Mouse (Mus musculus) neural tube, embryonic 11.5 days (tissue): ENCODE results near the gene A2ml1. TPM values are rescaled to one million over a fixed set of nuclear protein-coding genes. Genes with fewer than 3 reads are reported as not detected.

Experiments used
- ATAC-seq: fragments of 200-750 bp; cut with Nextera tagmentation; 2 replicates; pipeline ENCODE4 v1.8.0; 2017; ENCODE audit warnings: moderate number of reproducible peaks, mild to moderate bottlenecking, moderate TSS enrichment, moderate library complexity; ENCODE audit not compliant: insufficient read depth, low FRiP score, low TSS enrichment
- DNase-seq: peaks from one replicate; pipeline ENCODE4 v3.0.0-alpha.2; 2015; ENCODE audit warnings: low spot score
- H3K27ac ChIP-seq: fragments of 300-500 bp; sonication (generic); 2 replicates; pipeline ENCODE4 v1.5.1; 2014; ENCODE audit warnings: low read depth, mild to moderate bottlenecking, low read length
- H3K27me3 ChIP-seq: fragments of 300-500 bp; sonication (generic); 2 replicates; pipeline ENCODE4 v1.6.1; 2014; ENCODE audit warnings: mild to moderate bottlenecking, low read length, mixed read lengths; ENCODE audit not compliant: control insufficient read depth, insufficient read depth
- H3K36me3 ChIP-seq: fragments of 300-500 bp; sonication (generic); 2 replicates; pipeline ENCODE4 v1.6.1; 2014; ENCODE audit warnings: mild to moderate bottlenecking, low read length, moderate library complexity, mixed read lengths; ENCODE audit not compliant: control insufficient read depth, insufficient read depth
- H3K4me1 ChIP-seq: fragments of 300-500 bp; sonication (generic); 2 replicates; pipeline ENCODE4 v1.6.1; 2014; ENCODE audit warnings: low read length, mixed read lengths; ENCODE audit not compliant: control insufficient read depth, insufficient read depth
- H3K4me2 ChIP-seq: fragments of 300-500 bp; sonication (generic); 2 replicates; pipeline ENCODE4 v1.6.1; 2014; ENCODE audit warnings: low read depth, mild to moderate bottlenecking, moderate library complexity
- H3K4me3 ChIP-seq: fragments of 300-500 bp; sonication (generic); 2 replicates; pipeline ENCODE4 v1.5.1; 2014; ENCODE audit warnings: low read depth, low read length
- H3K9ac ChIP-seq: fragments of 300-500 bp; sonication (generic); 2 replicates; pipeline ENCODE4 v1.6.1; 2014; ENCODE audit warnings: mild to moderate bottlenecking, low read length
- H3K9me3 ChIP-seq: fragments of 300-500 bp; sonication (generic); 2 replicates; pipeline ENCODE4 v1.6.1; 2016; ENCODE audit warnings: low read length; ENCODE audit not compliant: control insufficient read depth
- WGBS: fragments of 180-500 bp; shearing (Covaris S2); extraction: QIAGEN DNeasy Blood & Tissue Kit; methylation state at CpG from one replicate; pipeline ENCODE4 v1.1.7; 2014; 5-methylcytosine and 5-hydroxymethylcytosine counted together
- polyA plus RNA-seq: library from polyadenylated mRNA; unstranded; fragments of >200 nt; fragmentation: Nextera tagmentation; extraction: Ambion mirVana; gene quantifications from 2 replicates; pipeline ENCODE4 v1.2.1, GENCODE M21; 2014

A2ml1 gene
- polyA plus RNA-seq, 1 experiment from 2014 or later = not detected

GRCm38 (mm10) chr6:128585642-128586245 lies 4.3 kb upstream of the A2ml1 start:
- ATAC-seq (no peak; the same call in 1 of the 2 replicates), DNase-seq (no peak)
- no peak overlapping the region for H3K4me3 ChIP-seq
- H3K36me3 ChIP-seq = no peaks in the 10 kb centered on the region
- H3K4me1 ChIP-seq = no peaks in the 10 kb centered on the region
- no peaks in the 10 kb centered on the region for H3K9me3 ChIP-seq
- no peak overlapping the region for H3K4me2 ChIP-seq
- no peak overlapping the region for H3K9ac ChIP-seq
- no peaks in the 10 kb centered on the region for H3K27me3 ChIP-seq
- no peak overlapping the region for H3K27ac ChIP-seq
- WGBS = 76% methylated on average over 11 of the region's 11 CpGs

- no peaks in the 10 kb centered on the region for H3K9me3 ChIP-seq
- WGBS = 28% methylated on average over 10 of the region's 10 CpGs
Observed at GRCm38 (mm10) chr6:128584070-128584660, 2.8 kb upstream of the A2ml1 start.

GRCm38 (mm10) chr6:128577301-128577700 lies 4.1 kb downstream of the A2ml1 start:
- Histone ChIP-seq H3K36me3 (no peaks in the 10 kb centered on the region), H3K4me2 (no peak overlapping the region), H3K27ac (no peak overlapping the region), H3K4me1 (no peaks in the 10 kb centered on the region), H3K9ac (no peak overlapping the region), H3K4me3 (no peak overlapping the region), H3K27me3 (no peaks in the 10 kb centered on the region), H3K9me3 (no peaks in the 10 kb centered on the region)
- no peak for DNase-seq
- WGBS = 81% methylated on average over 9 of the region's 9 CpGs
- no peak for ATAC-seq

More at GRCm38 (mm10) chr6:128584070-128584660, 2.8 kb upstream of the A2ml1 start:
- H3K27ac ChIP-seq = no peak overlapping the region
- no peaks in the 10 kb centered on the region for H3K36me3 ChIP-seq
- no peak overlapping the region for H3K4me2 ChIP-seq
- H3K9ac ChIP-seq = no peak overlapping the region
- no peaks in the 10 kb centered on the region for H3K4me1 ChIP-seq
- ATAC-seq (peak; percentile 57; the same call in 1 of the 2 replicates), DNase-seq (peak; percentile 68)
- H3K4me3 ChIP-seq = no peak overlapping the region
- H3K27me3 ChIP-seq = no peaks in the 10 kb centered on the region

- WGBS = 88% methylated on average over 11 of the region's 11 CpGs
Observed at GRCm38 (mm10) chr6:128566589-128566988, 14.8 kb downstream of the A2ml1 start.

GRCm38 (mm10) chr6:128554049-128554448 lies 27.4 kb downstream of the A2ml1 start:
- H3K9me3 ChIP-seq = no peaks in the 10 kb centered on the region
- H3K4me1 ChIP-seq = no peaks in the 10 kb centered on the region
- no peak for DNase-seq
- no peak overlapping the region for H3K27ac ChIP-seq
- 90% methylated on average over 7 of the region's 7 CpGs for WGBS
- H3K4me2 ChIP-seq = no peak overlapping the region
- H3K9ac ChIP-seq = no peak overlapping the region
- no peak overlapping the region for H3K4me3 ChIP-seq
- no peak for ATAC-seq
- no peaks in the 10 kb centered on the region for H3K36me3 ChIP-seq
- H3K27me3 ChIP-seq = no peaks in the 10 kb centered on the region

More at GRCm38 (mm10) chr6:128566589-128566988, 14.8 kb downstream of the A2ml1 start:
- Histone ChIP-seq H3K27ac (no peak overlapping the region), H3K9me3 (no peaks in the 10 kb centered on the region), H3K4me3 (no peak overlapping the region), H3K4me2 (no peak overlapping the region), H3K9ac (no peak overlapping the region), H3K27me3 (no peaks in the 10 kb centered on the region), H3K4me1 (no peaks in the 10 kb centered on the region), H3K36me3 (no peaks in the 10 kb centered on the region)
- DNase-seq (no peak), ATAC-seq (no peak)

GRCm38 (mm10) chr6:128549463-128550452 lies 31.6 kb downstream of the A2ml1 start:
- ATAC-seq (no peak), DNase-seq (no peak)
- 84% methylated on average over 15 of the region's 15 CpGs for WGBS
- Histone ChIP-seq H3K27me3 (no peaks in the 10 kb centered on the region), H3K9me3 (no peaks in the 10 kb centered on the region), H3K4me1 (no peaks in the 10 kb centered on the region), H3K36me3 (no peaks in the 10 kb centered on the region), H3K4me2 (no peak overlapping the region), H3K4me3 (no peak overlapping the region), H3K27ac (no peak overlapping the region), H3K9ac (no peak overlapping the region)

- H3K27ac ChIP-seq = no peak overlapping the region
- no peak overlapping the region for H3K4me3 ChIP-seq
- H3K9ac ChIP-seq = no peak overlapping the region
- H3K4me1 ChIP-seq = no peaks in the 10 kb centered on the region
- no peaks in the 10 kb centered on the region for H3K9me3 ChIP-seq
- no peaks in the 10 kb centered on the region for H3K27me3 ChIP-seq
- no peaks in the 10 kb centered on the region for H3K36me3 ChIP-seq
- DNase-seq (no peak), ATAC-seq (no peak)
- H3K4me2 ChIP-seq = no peak overlapping the region
- WGBS = 94% methylated on average over 10 of the region's 10 CpGs
Observed at GRCm38 (mm10) chr6:128548532-128548931, 32.9 kb downstream of the A2ml1 start.

- Histone ChIP-seq H3K9ac (no peak overlapping the region), H3K4me1 (no peaks in the 10 kb centered on the region), H3K27ac (no peak overlapping the region), H3K4me3 (no peak overlapping the region), H3K36me3 (no peaks in the 10 kb centered on the region), H3K9me3 (no peaks in the 10 kb centered on the region), H3K27me3 (no peaks in the 10 kb centered on the region), H3K4me2 (no peak overlapping the region)
- DNase-seq (no peak), ATAC-seq (no peak)
- WGBS = 85% methylated on average over 4 of the region's 4 CpGs
Observed at GRCm38 (mm10) chr6:128545402-128545801, 36.0 kb downstream of the A2ml1 start.
